Mouse (Mus musculus): Measurements from ENCODE around the gene Zfp326. TPM values are rescaled to one million over a fixed set of nuclear protein-coding genes. Genes with fewer than 3 reads are reported as not detected.

The Zfp326 gene
- polyA plus RNA-seq, 1 experiment, result 37.7 TPM

DNA sequence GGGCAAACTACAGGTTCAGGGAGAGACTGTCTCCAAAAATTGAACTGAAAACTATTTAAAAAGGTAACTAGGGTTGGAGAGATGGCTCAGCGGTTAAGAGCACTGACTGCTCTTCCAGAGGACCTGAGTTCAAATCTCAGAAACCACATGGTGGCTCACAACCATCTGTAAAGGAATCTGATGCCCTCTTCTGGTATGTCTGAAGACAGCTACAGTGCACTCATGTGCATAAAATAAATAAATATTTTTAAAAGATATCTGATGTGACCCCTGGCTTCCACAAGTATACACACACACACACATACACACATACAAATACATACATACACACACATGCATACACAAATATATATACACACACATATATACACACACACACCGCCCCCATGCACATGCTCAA lies 31.3 kb upstream of the Zfp326 start:
- Histone ChIP-seq H3K4me3 (ENCODE audit: insufficient read depth, low read length) (no peak overlapping the region), H3K27ac (ENCODE audit: insufficient read depth, low read length) (no peak overlapping the region), H3K4me1 (ENCODE audit: control insufficient read depth, insufficient read depth, low read length) (no peaks in the 10 kb centered on the region)
- no peak for TF ChIP-seq CTCF (IDR thresholded peaks at IDR 0.05; ENCODE audit: borderline replicate concordance, insufficient read depth, low read length)
- TF ChIP-seq POLR2A (IDR thresholded peaks at IDR 0.05; ENCODE audit: low read depth, low read length), result no peak

DNA sequence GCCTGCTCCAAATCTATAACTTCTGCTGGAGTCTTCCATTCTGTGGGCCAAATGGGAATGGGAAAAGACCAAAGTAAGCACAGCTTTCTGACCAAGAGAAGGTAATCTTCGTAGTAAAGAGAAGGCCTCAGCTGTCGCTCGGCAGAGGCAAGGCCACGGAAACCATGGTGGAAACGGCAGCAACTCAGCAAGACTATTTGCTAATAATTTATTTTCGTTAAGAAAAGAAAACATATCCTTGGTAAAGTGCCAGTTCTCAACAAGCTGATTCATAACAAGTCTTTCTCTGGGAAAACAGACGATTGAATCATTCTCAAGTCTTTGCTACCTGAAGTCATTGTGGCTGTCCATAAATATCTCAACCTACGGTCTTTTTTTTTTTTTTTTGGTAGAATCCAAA lies 28.6 kb upstream of the Zfp326 start:
- Histone ChIP-seq H3K4me1 (ENCODE audit: control insufficient read depth, insufficient read depth, low read length) (no peaks in the 10 kb centered on the region), H3K4me3 (ENCODE audit: insufficient read depth, low read length) (no peak overlapping the region), H3K27ac (ENCODE audit: insufficient read depth, low read length) (no peak overlapping the region)
- TF ChIP-seq CTCF (IDR thresholded peaks at IDR 0.05; ENCODE audit: borderline replicate concordance, insufficient read depth, low read length), result no peak
- TF ChIP-seq POLR2A (IDR thresholded peaks at IDR 0.05; ENCODE audit: low read depth, low read length), result no peak

DNA sequence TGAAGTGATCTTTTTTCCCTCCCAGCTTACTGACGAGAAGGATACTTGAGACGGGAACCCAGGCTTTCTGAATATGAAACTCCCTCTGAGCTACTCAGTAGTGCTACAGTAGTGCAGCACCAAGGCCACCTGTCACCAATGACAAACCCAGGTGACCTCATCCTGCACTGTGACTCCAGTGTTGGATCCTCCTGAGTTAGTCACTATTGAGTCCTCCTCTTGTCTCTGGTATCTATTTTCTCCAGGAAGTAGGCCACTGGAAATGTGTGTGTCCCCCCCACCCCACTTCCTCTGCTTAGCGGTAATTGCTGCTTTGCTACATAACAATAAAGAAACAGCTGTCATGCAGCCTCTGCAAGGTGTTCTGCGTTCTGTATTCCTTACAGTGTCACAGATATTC lies 27.1 kb upstream of the Zfp326 start:
- TF ChIP-seq POLR2A (IDR thresholded peaks at IDR 0.05; ENCODE audit: low read depth, low read length) (no peak), CTCF (IDR thresholded peaks at IDR 0.05; ENCODE audit: borderline replicate concordance, insufficient read depth, low read length) (no peak)
- H3K4me1 ChIP-seq (ENCODE audit: control insufficient read depth, insufficient read depth, low read length), result no peaks in the 10 kb centered on the region
- H3K27ac ChIP-seq (ENCODE audit: insufficient read depth, low read length), result no peak overlapping the region
- no peak overlapping the region for H3K4me3 ChIP-seq (ENCODE audit: insufficient read depth, low read length)

DNA sequence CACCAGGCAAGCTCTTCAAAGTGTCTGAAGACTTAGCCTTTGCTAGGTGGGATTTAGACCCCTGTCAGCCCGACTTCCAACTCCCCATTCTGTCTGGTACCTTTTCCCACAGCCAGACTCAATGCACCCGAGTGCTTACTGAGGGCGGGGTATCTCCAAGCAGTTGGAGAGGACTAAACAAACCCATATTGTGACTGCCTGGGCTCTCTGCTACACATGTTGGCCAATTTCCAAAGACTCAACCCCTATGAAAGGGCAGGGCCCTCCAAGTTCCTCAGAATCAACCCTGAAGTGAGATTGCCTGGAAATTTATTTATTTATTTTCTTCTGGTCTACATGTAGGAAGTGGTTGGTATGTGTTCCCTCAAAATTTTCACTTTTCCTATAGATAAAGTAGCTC lies 26.7 kb upstream of the Zfp326 start:
- no peak overlapping the region for H3K4me3 ChIP-seq (ENCODE audit: insufficient read depth, low read length)
- no peak overlapping the region for H3K27ac ChIP-seq (ENCODE audit: insufficient read depth, low read length)
- TF ChIP-seq CTCF (IDR thresholded peaks at IDR 0.05; ENCODE audit: borderline replicate concordance, insufficient read depth, low read length) (no peak), POLR2A (IDR thresholded peaks at IDR 0.05; ENCODE audit: low read depth, low read length) (no peak)
- H3K4me1 ChIP-seq (ENCODE audit: control insufficient read depth, insufficient read depth, low read length), result no peaks in the 10 kb centered on the region

DNA sequence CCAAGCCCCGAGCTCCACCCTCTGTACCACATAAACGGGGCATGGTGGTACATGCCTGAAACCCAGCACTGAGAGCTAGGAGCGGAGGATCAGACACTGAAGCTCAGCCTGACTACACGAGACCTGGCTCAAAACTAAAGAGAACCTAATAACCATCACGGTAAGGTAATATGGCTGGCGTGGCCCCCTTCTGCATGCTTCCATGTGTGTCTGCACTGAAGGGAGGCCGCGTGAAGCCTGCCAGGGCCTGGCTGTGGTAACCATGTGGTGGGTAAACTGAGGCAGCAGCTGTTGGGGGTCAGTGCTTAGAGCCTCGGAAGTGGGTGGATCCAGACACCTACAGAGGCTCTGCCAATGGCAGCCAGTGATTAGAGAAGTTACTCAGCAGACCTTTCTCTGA lies 23.1 kb upstream of the Zfp326 start:
- TF ChIP-seq CTCF (IDR thresholded peaks at IDR 0.05; ENCODE audit: borderline replicate concordance, insufficient read depth, low read length) (no peak), POLR2A (IDR thresholded peaks at IDR 0.05; ENCODE audit: low read depth, low read length) (no peak)
- H3K4me3 ChIP-seq (ENCODE audit: insufficient read depth, low read length), result no peak overlapping the region
- H3K27ac ChIP-seq (ENCODE audit: insufficient read depth, low read length), result no peak overlapping the region
- H3K4me1 ChIP-seq (ENCODE audit: control insufficient read depth, insufficient read depth, low read length), result 0 out of 2 replicates have a peak, but pooled peaks cover 3% of the 10 kb centered on the region

DNA sequence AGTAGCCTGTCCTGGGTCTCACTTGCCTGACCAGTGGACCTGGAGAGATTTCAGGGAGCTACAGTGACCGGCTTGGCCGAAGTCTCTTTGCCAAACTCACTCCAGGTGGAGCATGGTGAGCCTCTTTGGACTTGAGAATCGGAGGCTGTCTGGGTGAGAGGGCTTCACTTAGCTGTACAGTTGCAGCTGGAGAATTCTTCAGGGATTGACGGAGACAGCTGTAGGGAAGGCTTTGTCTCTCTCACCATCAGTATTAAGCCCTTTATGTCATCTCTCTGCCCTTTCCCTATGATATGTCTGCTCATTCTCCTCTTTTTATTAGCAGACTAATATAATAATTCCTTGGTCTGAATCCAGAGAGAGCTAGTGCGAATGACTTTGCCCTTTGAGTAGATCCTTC lies 18.9 kb upstream of the Zfp326 start:
- Histone ChIP-seq H3K27ac (ENCODE audit: insufficient read depth, low read length) (no peak overlapping the region), H3K4me3 (ENCODE audit: insufficient read depth, low read length) (no peak overlapping the region), H3K4me1 (ENCODE audit: control insufficient read depth, insufficient read depth, low read length) (0 out of 2 replicates have a peak, but pooled peaks cover 3% of the 10 kb centered on the region)
- TF ChIP-seq CTCF (IDR thresholded peaks at IDR 0.05; ENCODE audit: borderline replicate concordance, insufficient read depth, low read length), result no peak
- no peak for TF ChIP-seq POLR2A (IDR thresholded peaks at IDR 0.05; ENCODE audit: low read depth, low read length)

GRCm38 (mm10) chr5:105858754-105859694 lies 17.3 kb upstream of the Zfp326 start:
- TF ChIP-seq POLR2A (IDR thresholded peaks at IDR 0.05; ENCODE audit: low read depth, low read length), result no peak
- TF ChIP-seq CTCF (IDR thresholded peaks at IDR 0.05; ENCODE audit: borderline replicate concordance, insufficient read depth, low read length), result no peak
- Histone ChIP-seq H3K4me1 (ENCODE audit: control insufficient read depth, insufficient read depth, low read length) (0 out of 2 replicates have a peak, but pooled peaks cover 3% of the 10 kb centered on the region), H3K4me3 (ENCODE audit: insufficient read depth, low read length) (no peak overlapping the region), H3K27ac (ENCODE audit: insufficient read depth, low read length) (peak overlapping the region; percentile 75)

GRCm38 (mm10) chr5:105859716-105860460 lies 16.5 kb upstream of the Zfp326 start:
- 0 out of 2 replicates have a peak, but pooled peaks cover 3% of the 10 kb centered on the region for H3K4me1 ChIP-seq (ENCODE audit: control insufficient read depth, insufficient read depth, low read length)
- H3K27ac ChIP-seq (ENCODE audit: insufficient read depth, low read length), result peak overlapping the region; percentile 75
- no peak overlapping the region for H3K4me3 ChIP-seq (ENCODE audit: insufficient read depth, low read length)
- TF ChIP-seq CTCF (IDR thresholded peaks at IDR 0.05; ENCODE audit: borderline replicate concordance, insufficient read depth, low read length) (no peak), POLR2A (IDR thresholded peaks at IDR 0.05; ENCODE audit: low read depth, low read length) (no peak)

GRCm38 (mm10) chr5:105860461-105860835 lies 15.9 kb upstream of the Zfp326 start:
- H3K4me3 ChIP-seq (ENCODE audit: insufficient read depth, low read length), result no peak overlapping the region
- H3K27ac ChIP-seq (ENCODE audit: insufficient read depth, low read length), result no peak overlapping the region
- 0 out of 2 replicates have a peak, but pooled peaks cover 3% of the 10 kb centered on the region for H3K4me1 ChIP-seq (ENCODE audit: control insufficient read depth, insufficient read depth, low read length)
- TF ChIP-seq CTCF (IDR thresholded peaks at IDR 0.05; ENCODE audit: borderline replicate concordance, insufficient read depth, low read length) (no peak), POLR2A (IDR thresholded peaks at IDR 0.05; ENCODE audit: low read depth, low read length) (no peak)
